Mouse (Mus musculus) thymus, postnatal 0 days (tissue): ENCODE measurements around the gene Dgkg. TPM values are rescaled to one million over a fixed set of nuclear protein-coding genes. Genes with fewer than 3 reads are reported as not detected.

Experiments
- DNase-seq: peaks from one replicate; pipeline ENCODE4 v3.0.0-alpha.2; 2015; ENCODE audit warnings: low spot score
- polyA plus RNA-seq: library from polyadenylated mRNA; unstranded; fragments of >200 nt; fragmentation: Nextera tagmentation; extraction: Ambion mirVana; gene quantifications from 2 replicates; pipeline ENCODE4 v1.2.1, GENCODE M21; 2015

Dgkg gene
- polyA plus RNA-seq, 1 experiment from 2014 or later: 5.6 TPM

GRCm38 (mm10) chr16:22501855-22502254 lies 155.2 kb downstream of the Dgkg start:
- no peak for DNase-seq

GRCm38 (mm10) chr16:22500561-22500960 lies 156.5 kb downstream of the Dgkg start:
- no peak for DNase-seq

GRCm38 (mm10) chr16:22499951-22500350 lies 157.1 kb downstream of the Dgkg start:
- DNase-seq: no peak

- DNase-seq: no peak
These were observed 157.6 kb downstream of the Dgkg start for GRCm38 (mm10) chr16:22499447-22499846.

GRCm38 (mm10) chr16:22497976-22498375 lies 159.0 kb downstream of the Dgkg start:
- peak; percentile 77 for DNase-seq

- no peak for DNase-seq
These were observed 161.8 kb downstream of the Dgkg start for GRCm38 (mm10) chr16:22495259-22495658.

- DNase-seq: no peak
These were observed 162.2 kb downstream of the Dgkg start for GRCm38 (mm10) chr16:22494815-22495214.

- DNase-seq: no peak
These were observed 163.6 kb downstream of the Dgkg start for GRCm38 (mm10) chr16:22493396-22493795.

- DNase-seq: no peak
These were observed 165.4 kb downstream of the Dgkg start for GRCm38 (mm10) chr16:22491446-22492166.

- no peak for DNase-seq
These were observed 173.1 kb downstream of the Dgkg start for GRCm38 (mm10) chr16:22483900-22484299.

- no peak for DNase-seq
These were observed 177.7 kb downstream of the Dgkg start for GRCm38 (mm10) chr16:22479322-22479721.

- no peak for DNase-seq
These were observed 185.3 kb downstream of the Dgkg start for GRCm38 (mm10) chr16:22471728-22472127.

GRCm38 (mm10) chr16:22469385-22469784 lies 187.6 kb downstream of the Dgkg start:
- no peak for DNase-seq

GRCm38 (mm10) chr16:22467111-22467510 lies 189.9 kb downstream of the Dgkg start:
- no peak for DNase-seq

GRCm38 (mm10) chr16:22466381-22466780 lies 190.6 kb downstream of the Dgkg start:
- peak; percentile 71 for DNase-seq

- no peak for DNase-seq
These were observed 194.8 kb downstream of the Dgkg start for GRCm38 (mm10) chr16:22462220-22462619.

- peak; percentile 42 for DNase-seq
These were observed 195.3 kb downstream of the Dgkg start for GRCm38 (mm10) chr16:22461728-22462127.

- DNase-seq: no peak
These were observed 196.1 kb downstream of the Dgkg start for GRCm38 (mm10) chr16:22460960-22461359.

- DNase-seq: no peak
These were observed 204.9 kb downstream of the Dgkg start for GRCm38 (mm10) chr16:22452082-22452481.

- no peak for DNase-seq
These were observed 208.9 kb downstream of the Dgkg start for GRCm38 (mm10) chr16:22448093-22448492.

- no peak for DNase-seq
These were observed 212.2 kb downstream of the Dgkg start for GRCm38 (mm10) chr16:22444786-22445185.

GRCm38 (mm10) chr16:22442202-22442601 lies 214.8 kb downstream of the Dgkg start:
- DNase-seq: no peak

GRCm38 (mm10) chr16:22441317-22441716 lies 215.7 kb downstream of the Dgkg start:
- no peak for DNase-seq
